Mouse (Mus musculus) erythroid progenitor cell, adult 5-6 weeks (primary cell): ENCODE data around the gene Tceal9. TPM values are rescaled to one million over a fixed set of nuclear protein-coding genes. Genes with fewer than 3 reads are reported as not detected.
A peak's percentile ranks its signal among the peaks of the same experiment; 100 is the strongest.

Experiments
- ATAC-seq: replicated peaks from 2 replicates; pipeline ENCODE4 v1.8.0; 2016; ENCODE audit warnings: moderate number of reproducible peaks, mild to moderate bottlenecking, moderate TSS enrichment, inconsistent platforms; ENCODE audit not compliant: poor library complexity, low FRiP score, severe bottlenecking
- total RNA-seq, 2 experiments: library from RNA; stranded (forward) in 1 of 2; stranded (reverse) in 1 of 2; fragments of 150-400 nt in 1 of 2; fragments of 186-747, 209-891 nt in 1 of 2; gene quantifications; 2 replicates each; pipeline versions ENCODE4 v1.2.3 to v1.2.4; 2015 to 2017; ENCODE audit warnings: low replicate concordance in 2 of 2

Tceal9 gene
- total RNA-seq (2015; ENCODE audit: low replicate concordance): 47.8 and 73.9 TPM in 2 replicates
- total RNA-seq (2017; ENCODE audit: low replicate concordance): 80.9 and 85.2 TPM in 2 replicates

DNA sequence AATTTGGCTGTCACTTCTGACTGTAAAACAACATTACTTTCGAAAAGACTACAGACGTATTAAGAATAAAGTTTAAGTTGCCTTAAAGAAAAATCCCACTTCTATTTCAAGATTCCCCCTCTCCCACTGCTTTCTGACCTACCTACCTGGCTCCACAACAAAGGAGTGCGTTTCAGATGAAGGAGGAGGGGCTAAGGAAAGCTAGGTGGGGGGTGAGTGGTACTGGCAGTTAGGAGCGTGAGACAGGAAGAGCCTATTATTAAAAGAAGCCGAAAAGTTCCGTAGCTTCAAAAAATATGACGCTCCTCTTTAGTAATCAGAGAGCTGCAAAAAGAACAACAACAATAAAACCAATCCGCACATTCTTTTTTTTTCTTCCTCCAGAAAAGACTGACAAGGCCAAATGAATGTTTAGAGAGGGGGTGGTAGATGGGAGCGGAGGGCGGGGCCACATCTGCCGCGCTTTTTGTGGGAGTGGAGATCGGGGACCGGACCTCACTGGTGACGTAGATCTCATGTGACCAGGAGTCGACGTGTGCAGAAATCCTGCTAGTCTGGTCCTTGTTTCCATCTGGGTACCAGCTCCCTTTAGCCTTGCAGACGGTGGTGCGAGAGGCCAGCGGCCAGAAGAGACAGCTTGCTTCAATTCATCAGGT, at the start of gene Tceal9:
Tceal9 (plus strand) TSS at position 506 of the 656 bp plus-strand sequence.
- peak; percentile 100 for ATAC-seq

DNA sequence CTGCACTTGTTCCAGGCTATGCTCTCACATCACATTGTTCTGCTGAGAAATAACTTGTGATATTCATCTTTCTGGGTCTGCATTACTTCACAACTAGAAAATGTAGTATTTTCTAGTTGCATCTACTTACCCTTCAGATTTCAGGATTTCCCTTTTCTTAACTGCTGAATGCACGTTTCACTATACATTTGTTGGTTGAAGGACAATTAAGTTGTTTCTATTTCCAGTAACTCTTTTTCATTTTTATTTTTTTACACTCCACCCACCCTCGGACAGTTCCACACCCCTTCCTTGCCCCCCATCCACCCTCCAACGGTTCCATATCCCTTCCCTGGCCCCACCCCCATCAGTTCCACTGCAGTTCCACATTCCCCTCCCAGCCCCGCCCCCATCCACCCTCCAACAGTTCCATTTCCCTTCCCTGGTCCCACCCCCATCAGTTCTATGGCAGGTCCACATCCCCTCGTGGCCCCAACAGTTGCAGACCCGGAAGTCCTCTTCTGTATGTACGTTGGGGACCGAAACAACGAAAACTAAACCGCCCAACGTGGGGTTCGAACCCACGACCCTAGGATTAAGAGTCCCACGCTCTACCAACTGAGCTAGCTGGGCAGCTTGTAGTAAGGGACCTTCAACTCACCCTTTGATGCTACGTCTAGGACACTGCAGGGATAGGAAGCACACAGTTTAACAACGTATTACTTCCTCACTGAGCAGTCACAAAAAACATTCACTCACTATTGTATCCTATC, 49.5 kb upstream of the Tceal9 start:
- no peak for ATAC-seq

DNA sequence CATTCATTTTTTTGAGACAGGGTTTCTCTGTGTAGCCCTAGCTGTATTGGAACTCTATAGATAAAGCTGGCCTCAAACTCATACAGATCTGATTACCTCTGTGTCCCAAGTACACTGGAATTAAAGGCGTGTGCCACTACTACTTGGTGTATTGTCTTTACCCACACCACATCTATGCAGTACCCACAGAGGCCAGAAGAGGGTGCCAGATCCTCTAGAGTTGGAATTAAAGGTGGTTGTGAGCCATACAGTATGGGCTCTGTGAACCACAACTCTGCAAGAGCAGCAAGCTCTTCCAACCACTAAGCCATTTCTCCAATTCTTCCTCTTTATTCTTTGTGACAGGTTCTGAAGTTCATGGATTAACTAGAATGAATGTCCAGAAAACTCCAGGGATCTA, 48.0 kb upstream of the Tceal9 start:
- ATAC-seq: no peak; the same call in 1 of the 2 replicates

DNA sequence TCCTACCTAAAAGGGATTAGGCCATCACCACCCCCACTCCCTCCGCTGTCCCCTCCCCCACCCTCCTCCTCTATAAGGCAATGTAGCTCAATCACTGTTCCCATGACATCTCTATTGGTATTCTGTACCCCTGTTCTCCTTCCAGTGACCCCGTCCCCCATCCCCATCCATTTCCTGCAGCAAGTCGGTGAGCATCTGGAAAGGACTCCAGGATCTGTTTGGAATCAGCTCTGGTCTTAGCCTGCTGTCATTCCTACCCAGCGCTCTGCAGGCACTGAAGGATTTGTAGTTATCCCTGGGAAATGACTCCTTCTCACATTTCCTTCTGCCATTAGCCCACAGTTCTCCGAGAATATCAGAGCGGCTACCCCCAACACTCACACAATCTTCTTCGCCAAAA, 41.6 kb upstream of the Tceal9 start:
- no peak for ATAC-seq

DNA sequence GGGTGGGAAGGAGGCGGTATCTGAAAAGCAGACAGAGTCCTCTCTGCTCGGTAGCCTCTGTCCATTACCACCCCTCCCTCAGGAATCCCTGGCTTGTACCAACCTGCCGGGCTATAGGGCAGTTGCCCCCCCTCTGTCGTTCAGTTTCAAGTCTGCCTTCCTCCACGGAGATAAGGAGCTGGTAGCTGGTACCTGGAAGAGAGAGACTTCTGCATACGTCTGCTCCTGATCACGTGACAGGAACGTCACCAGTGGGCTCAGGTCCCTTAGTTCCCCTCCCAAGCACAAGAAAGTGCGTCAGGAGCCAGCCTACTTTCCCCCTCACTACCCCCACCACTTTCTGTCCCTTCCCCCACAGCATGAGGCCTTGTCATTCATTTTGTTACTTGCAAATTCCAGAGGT, 41.2 kb upstream of the Tceal9 start, which contains the start of gene Tceal5:
Tceal5 (minus strand) TSS at position 213 of the 403 bp plus-strand sequence.
- no peak for ATAC-seq

DNA sequence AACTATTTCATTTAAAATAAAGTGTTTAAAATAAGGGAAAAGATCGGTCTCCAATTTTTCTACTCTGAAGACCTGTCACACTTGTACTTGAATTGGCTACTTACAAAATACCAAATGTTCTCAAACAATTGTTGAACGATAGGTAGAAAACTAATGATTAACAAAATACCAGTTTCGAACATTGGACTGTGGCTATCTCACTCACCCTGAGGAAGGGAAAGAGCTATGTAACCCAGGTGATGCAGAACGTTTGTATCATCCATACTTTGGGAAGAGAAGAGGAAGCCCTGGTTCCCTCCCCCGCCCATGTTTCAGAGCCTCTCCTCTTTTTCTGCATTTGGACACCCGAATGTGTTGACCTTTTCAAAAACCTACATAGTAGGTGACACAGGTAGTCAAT, 40.5 kb upstream of the Tceal9 start:
- ATAC-seq: no peak

DNA sequence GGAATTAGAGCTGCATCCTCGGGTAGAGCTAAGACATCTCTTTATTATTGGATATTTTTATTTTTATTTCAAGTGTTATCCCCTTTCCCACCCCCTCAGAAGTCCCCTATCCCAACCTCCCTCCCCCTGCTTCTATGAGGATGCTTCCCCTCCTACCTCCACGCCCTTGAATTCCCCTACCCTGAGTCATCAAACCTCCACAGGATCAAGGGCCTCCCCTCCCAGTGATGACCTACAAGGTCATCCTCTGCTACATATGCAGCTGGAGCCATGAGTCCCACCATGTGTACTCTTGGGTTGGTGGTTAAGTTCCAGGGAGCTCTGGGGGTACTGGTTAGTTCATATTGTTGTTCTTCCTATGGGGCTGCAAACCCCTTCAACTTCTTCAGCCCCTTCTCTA, 31.5 kb upstream of the Tceal9 start:
- no peak for ATAC-seq

DNA sequence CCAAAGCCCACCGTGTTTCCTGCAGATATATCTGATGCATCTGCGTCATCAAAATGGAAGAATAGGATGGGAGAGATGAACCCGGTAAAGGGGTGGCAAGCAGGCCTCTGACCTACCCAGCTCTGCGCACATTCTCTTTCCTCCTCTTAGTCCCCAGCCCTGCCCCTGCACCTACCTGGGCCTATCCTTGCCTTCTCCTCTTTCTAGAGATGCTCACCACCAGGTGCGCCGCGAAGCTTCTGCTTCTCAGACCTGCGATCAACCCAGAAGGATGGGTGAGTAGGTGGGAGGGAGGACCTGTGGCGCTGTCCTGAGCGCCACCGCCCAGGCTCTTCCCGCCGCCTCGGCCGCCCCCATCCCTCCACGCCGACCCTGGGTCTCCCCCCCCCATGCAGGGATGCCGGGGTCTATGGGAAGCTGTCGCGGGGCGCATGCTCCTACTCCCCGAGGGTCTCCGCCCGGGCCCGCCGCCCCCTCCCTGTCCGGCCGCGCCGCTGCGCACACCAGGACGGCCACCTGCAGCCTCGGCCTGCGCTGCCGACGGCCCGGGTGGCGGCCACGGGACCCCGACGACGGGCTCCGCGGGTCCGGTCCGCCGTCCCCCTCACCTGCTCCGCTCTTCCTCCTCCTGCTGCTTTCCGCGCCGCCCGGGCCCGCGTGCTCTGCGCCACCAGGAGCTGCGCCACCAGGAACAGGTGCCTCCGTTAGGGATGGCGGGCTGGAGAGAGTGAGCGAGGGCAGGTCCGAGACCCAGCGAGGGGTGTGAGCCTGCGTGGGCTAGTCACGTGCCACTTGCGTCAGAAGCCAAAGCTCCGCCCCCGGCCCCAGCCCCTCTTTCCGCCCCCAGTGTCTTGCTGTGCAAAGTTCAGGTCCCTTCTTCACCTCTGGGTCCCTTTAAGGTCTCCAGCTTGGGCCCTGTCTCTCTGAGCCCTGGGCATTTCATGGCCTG, 29.9 kb upstream of the Tceal9 start, which contains the start of the genes Tceal7 and Bex1:
Tceal7 (plus strand) TSS at position 51 of the 949 bp plus-strand sequence.
Bex1 (minus strand) TSS at position 785 of the 949 bp plus-strand sequence.
- ATAC-seq: peak; percentile 95

DNA sequence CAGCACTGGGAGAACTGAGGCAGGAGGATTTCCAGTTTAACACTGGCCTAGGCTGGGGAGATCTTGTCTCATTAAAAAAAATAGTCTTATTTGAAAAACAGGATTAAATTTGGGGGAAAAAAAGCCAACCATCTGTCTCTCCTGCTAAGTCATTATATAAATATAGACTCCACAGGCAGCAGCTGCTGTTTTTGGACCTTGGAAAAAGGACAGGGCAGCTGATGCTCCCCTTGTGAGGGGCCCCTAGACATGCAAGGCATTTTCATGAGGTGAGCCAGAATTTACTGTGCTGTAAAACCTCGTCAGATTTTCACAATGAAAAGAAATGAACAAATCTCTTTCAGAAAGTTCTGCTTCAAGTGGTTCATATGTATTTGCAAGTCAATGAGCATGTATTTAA, 28.6 kb upstream of the Tceal9 start:
- no peak for ATAC-seq

DNA sequence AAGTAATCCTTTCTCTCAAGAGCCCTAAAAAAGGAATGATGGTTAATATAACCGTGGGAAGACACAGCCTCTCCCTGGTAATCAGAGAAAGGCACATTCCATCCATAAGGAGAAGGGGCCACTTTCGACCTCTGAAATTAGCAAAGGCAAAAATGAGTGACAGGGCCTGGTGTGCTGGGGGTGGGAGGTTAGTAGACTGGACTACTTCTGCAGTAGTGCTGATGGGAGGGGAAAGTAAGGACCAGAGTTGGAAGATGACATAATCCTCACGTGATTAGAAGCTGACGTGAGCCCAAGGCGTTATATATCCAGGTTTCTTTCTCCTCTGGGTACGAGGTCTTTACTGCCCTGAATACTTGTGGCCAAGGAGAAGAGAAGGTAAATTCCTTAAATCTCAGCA, 21.2 kb upstream of the Tceal9 start:
- ATAC-seq: no peak

DNA sequence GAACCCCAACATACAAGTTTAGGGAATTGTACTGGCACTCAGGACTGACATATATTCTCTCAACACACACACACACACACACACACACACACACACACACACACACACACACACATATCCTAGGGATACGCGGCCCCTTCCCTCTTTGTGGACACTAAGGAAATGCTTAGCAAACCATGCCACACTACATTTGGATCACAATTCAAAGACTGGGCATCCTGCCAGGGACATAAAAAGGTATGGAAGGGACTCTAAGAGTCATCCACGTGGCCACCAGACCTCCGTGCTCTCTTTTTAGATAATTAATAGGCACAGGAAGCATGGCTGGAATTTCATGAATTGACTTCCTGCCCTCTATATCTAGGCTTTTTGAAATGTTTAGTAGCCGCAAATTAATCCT, 17.1 kb upstream of the Tceal9 start:
- ATAC-seq: no peak

DNA sequence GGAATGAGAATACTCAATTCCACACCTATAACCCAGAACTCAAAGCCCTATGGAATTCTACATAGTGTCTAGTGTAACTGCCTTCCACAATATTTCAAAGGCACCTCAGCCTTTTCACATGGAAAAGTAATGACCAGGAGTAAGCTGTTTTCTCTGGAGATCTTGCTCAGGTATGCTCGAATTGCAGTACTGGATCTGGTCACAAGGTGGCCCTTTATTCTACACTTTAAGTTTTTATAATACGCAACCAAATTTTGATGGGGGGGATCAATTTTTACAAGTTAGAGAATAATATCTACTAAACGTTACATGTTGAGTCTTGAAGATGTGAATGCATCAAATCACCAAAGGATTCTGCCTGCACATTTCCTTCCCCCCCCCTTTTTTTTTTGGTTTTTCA, 6.8 kb upstream of the Tceal9 start:
- ATAC-seq: no peak

DNA sequence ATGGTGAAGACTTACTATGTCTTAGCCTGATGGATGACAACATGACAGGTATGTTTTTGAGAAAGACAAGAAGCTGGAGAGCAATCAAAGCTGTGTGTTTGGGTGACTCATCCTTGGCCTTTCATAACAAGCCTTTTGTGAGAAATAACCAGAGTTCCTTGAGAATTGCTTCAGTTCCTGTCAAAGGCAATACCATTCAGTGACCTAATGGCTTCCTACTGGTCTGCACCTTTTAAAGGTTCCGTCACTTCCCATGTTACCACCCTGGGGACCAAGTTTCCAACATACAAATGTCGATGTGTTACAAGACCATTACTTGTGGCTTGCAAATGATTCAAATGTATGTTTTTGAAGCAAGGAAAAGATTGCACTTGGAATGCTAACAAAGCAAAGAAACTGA, 1.7 kb upstream of the Tceal9 start:
- ATAC-seq: no peak

DNA sequence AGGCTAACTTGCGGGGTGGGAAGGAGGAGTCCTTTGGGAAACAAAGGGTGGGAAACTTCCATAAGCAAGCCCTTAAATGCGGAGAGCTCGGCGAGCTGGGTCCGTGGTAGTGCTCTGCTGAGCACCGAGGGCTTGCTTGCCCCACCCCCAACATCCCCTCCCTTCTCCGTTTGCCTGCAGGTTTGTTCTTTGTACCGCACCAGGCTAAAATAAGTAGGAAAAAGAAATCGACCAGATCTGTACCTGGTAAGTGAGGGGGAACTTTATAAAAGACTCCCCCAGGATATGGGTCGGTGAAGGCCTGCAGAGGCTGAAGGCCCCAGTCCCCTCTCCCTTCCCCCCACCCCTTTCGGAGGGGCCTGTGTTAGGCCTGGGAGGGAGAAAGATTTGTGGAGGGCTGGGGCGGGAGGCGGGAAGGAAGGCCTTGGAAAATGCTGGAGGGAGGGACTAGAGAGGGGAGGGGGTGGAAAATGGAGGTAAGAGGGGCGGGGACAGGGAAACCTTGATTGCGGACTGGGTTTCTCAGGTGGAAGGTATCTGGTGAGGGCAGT, 717 bp downstream of the Tceal9 start:
- ATAC-seq: peak; percentile 62

DNA sequence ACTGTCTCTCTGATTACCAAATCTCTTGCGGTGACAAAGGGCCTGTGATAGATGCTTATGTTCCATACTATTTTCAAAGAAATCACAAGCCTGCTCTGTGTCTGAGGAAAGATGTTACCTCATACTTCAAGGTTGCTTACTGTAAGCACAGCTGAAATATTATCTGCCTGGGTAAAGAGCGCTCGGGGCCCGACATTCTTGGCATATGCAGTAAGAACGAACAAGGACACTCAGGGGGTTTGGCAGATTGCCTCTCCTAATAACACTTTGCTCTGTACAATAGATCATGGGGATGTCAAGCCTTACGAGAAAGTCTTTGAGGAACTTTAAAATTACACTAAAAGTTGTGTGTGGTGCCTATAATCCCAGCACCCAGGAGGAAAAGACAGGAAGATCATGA, 3.9 kb downstream of the Tceal9 start:
- no peak for ATAC-seq

DNA sequence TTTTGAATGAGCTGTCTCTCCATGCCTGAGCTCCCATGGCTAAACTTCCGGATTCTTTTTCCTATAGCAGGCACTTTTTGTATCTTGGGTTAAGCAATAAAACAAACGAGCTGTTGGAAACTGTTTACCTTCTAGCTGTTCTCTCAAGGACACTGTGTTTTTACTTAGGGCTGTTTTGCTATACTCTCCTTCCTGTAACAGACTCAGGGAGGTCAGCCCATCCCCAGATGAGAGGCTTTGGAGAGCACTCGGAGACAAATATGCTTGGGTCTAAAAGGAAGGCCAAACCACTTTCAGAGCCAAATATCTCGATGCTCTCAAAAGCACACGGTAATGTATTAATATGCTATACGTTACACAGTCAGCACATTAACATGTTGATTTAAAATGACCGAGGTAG, 4.8 kb downstream of the Tceal9 start:
- ATAC-seq: no peak

DNA sequence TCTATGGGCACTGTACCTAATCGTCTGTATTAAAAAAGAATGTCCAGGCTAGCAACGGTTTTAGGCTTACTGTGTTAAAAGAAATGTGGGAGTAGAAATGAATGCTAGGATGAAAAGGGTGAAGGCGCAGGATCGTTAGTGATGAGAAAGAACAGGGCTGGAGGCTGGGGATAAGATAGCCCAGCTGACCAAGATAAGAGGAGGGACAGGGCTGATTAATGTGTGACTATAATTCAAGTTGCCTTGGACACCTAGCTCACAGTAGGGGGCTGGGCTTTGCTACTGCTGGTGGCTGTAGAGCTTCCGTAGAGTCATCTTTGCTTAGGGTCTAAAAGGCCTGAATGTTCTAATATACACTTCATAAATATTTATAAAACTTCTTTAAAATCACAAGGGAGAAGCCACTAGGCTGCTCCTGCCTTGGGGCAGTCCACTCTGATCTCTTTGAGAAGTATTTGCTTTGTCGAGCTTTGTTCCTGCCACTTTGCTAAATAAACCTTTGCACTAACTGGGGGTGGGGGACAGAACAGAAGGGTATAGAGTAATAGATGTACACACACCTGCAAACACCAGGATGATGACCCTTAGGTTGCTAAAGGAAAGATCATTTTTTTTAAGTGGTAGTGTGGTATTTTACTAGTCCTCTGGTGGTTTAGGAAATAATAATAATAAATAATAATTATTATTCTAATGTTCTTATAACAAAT, 7.3 kb downstream of the Tceal9 start:
- ATAC-seq: peak; percentile 52; the same call in 1 of the 2 replicates

DNA sequence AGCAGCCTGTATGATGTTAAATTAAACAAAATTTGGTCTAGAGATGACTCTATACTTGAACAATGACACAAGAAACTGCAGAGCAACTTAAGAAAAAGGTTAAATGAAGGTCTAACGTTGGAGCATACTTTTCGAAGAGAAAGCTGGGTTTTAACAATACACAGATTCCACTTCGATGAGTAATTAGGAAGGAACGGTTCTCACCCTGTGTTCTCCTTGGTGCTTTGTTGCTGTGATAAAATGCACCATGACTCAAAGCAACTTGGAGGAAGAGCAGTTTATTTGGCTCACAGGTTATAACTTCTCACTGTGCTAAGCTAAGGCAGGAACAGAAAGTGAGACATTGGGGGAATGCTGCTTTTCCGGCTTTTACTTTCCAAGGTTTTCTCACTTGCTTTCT, 22.8 kb downstream of the Tceal9 start:
- no peak for ATAC-seq

DNA sequence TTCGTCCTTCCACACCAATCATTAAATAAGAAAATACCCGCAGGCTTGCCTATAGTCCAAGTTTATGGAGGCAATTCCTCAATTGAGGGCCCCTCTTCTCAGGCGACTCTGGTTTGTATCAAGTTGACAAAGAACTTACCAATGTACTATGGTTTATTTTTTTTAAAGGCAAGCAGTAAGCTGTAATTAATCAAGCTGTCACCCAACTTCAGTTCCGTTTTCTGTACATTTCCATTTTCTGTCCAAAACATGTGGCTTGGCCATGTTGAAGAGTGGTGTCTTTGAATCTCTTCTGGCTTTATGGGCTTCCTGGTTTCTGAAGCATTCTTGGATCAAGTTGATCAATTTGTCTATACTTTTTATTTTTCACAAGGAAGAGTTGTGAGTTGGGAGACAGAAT, 23.3 kb downstream of the Tceal9 start:
- ATAC-seq: no peak
